Mouse (Mus musculus) forebrain, embryonic 13.5 days (tissue): ENCODE results near the gene Akr1b8. TPM values are rescaled to one million over a fixed set of nuclear protein-coding genes. Genes with fewer than 3 reads are reported as not detected.

Experiments used
- ATAC-seq: fragments of 200-750 bp; cut with Nextera tagmentation; 2 replicates; pipeline ENCODE4 v1.8.0; 2017
- H3K27ac ChIP-seq: fragments of 300-500 bp; sonication (generic); 2 replicates; pipeline ENCODE4 v1.5.1; 2015; ENCODE audit warnings: inconsistent platforms, mild to moderate bottlenecking, moderate library complexity
- H3K27me3 ChIP-seq: fragments of 300-500 bp; sonication (generic); 2 replicates; pipeline ENCODE4 v1.6.1; 2015; ENCODE audit warnings: mild to moderate bottlenecking, inconsistent platforms
- H3K36me3 ChIP-seq: fragments of 300-500 bp; sonication (generic); 2 replicates; pipeline ENCODE4 v1.6.1; 2015; ENCODE audit warnings: mild to moderate bottlenecking, inconsistent platforms; ENCODE audit not compliant: poor library complexity, severe bottlenecking
- H3K4me1 ChIP-seq: fragments of 300-500 bp; sonication (generic); 2 replicates; pipeline ENCODE4 v1.6.1; 2015; ENCODE audit warnings: inconsistent platforms
- H3K4me2 ChIP-seq: fragments of 300-500 bp; sonication (generic); 2 replicates; pipeline ENCODE4 v1.6.1; 2015; ENCODE audit warnings: inconsistent platforms, mild to moderate bottlenecking, moderate library complexity
- H3K4me3 ChIP-seq: fragments of 300-500 bp; sonication (generic); 2 replicates; pipeline ENCODE4 v1.5.1; 2015; ENCODE audit warnings: mild to moderate bottlenecking, inconsistent platforms
- H3K9ac ChIP-seq: fragments of 300-500 bp; sonication (generic); 2 replicates; pipeline ENCODE4 v1.6.1; 2015; ENCODE audit warnings: mild to moderate bottlenecking, inconsistent platforms
- H3K9me3 ChIP-seq: fragments of 300-500 bp; sonication (generic); replicated peaks from 2 replicates; pipeline ENCODE4 v1.6.1; 2016; ENCODE audit warnings: inconsistent platforms
- WGBS: fragments of 180-500 bp; shearing (Covaris S2); methylation state at CpG from one replicate; pipeline ENCODE4 v1.1.7; 2015; 5-methylcytosine and 5-hydroxymethylcytosine counted together
- polyA plus RNA-seq: library from polyadenylated mRNA; unstranded; fragments of >200 nt; fragmentation: Nextera tagmentation; extraction: Ambion mirVana; gene quantifications from 2 replicates; pipeline ENCODE4 v1.2.1, GENCODE M21; 2015

Gene Akr1b8
- polyA plus RNA-seq: 7.4 and 10.8 TPM in 2 replicates

DNA sequence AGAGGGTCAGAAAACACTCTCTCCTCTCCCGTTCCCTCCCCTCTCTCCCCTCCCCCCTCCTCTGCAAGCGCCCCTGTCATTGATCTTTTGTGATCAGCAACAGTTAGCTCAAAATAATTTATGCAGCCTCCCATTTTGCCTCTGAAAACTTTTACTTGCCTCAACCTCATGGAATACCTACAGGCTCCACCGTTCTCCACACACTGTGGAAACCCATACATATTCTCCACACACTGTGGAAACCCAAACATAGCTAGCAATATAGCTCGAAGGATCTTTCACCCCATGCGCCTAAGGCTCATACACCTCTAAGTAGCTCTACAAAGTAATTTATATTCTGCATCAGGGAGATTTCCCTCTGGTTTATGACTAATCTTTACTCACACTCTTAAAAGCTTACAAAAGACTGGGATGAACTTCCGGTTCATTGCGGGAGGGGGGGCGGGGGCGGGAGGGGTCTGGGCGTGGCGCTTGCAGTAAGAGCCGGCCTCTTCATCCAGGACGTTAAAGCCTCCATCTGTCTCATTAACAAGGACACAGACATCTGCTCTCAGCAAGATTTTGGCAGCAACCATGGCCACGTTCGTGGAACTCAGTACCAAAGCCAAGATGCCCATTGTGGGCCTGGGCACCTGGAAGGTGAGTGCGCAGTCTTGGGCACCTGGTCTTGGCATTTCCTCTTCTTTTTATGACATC, at the start of gene Akr1b8:
Akr1b8 (plus strand) TSS at position 462 of the 696 bp plus-strand sequence.
- ATAC-seq: peak; percentile 41; the same call in 1 of the 2 replicates
- WGBS: 13% methylated on average over 16 of the region's 16 CpGs

DNA sequence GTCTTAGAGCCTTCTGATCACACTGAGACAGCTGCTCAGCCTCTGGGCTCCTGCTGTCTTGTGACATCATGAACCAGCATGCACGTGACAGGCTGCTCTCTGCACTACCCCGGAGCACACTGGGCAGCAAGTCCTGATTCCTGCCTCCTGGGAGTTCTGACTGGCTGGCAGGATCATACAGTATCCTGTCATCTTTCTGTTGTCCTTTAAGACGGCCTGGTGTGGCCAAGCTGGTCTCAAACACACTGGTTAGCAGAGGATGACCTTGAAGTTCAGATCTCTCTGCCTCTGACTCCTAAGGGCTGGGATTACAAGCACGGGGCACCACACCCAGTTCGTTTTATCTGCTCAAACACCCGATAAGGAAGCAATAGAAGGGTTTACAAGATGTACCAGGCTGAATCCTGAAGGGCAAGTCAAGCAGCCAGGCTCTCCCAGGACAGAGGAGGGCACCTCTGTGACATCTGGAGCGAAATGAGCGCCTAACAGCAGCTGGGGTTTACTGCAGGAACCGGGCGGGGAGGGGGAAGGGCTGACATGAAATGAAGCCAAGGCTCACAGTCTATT, 49.2 kb upstream of the Akr1b8 start:
- no peak for ATAC-seq
- Histone ChIP-seq H3K4me2 (no peak overlapping the region), H3K27me3 (no peaks in the 10 kb centered on the region), H3K9me3 (no peaks in the 10 kb centered on the region), H3K36me3 (peaks cover 34% of the 10 kb centered on the region), H3K4me1 (no peaks in the 10 kb centered on the region), H3K27ac (no peak overlapping the region), H3K4me3 (no peak overlapping the region), H3K9ac (no peak overlapping the region)
- 84% methylated on average over 10 of the region's 10 CpGs for whole genome bisulfite sequencing

More for the DNA sequence above, at the start of gene Akr1b8:
- no peaks in the 10 kb centered on the region for H3K36me3 ChIP-seq
- H3K4me2 ChIP-seq: peak within 1 kb of the TSS; percentile 42
- H3K4me3 ChIP-seq: peak within 1 kb of the TSS; percentile 11; the same call in 1 of the 2 replicates
- peaks cover 8% of the 10 kb centered on the region; the same call in 1 of the 2 replicates for H3K4me1 ChIP-seq
- no peak within 1 kb of the TSS; the same call in 1 of the 2 replicates for H3K27ac ChIP-seq
- H3K9me3 ChIP-seq: no peaks in the 10 kb centered on the region
- H3K27me3 ChIP-seq: no peaks in the 10 kb centered on the region
- H3K9ac ChIP-seq: no peak within 1 kb of the TSS

DNA sequence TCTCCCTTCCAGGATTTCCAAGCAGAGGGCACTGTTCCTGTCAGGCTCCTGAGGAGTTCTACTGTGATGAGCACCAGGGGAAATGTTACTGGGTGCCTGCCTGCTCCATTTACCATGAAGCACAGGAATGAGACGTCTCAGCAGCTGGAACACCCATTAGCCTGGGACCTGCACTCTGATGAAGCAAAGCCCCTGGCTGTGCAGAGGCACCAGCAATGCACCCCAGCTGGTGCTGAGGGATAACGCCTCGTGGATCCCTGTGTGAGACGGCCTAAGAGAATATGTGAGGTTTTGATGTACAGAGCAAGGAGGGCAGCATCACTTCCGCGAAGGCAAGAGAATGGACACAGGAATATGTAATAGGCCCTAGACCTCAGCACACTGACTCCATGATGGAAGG, 47.1 kb upstream of the Akr1b8 start:
- Histone ChIP-seq H3K27me3 (no peaks in the 10 kb centered on the region), H3K4me2 (no peak overlapping the region), H3K9ac (no peak overlapping the region), H3K9me3 (no peaks in the 10 kb centered on the region), H3K36me3 (peaks cover 55% of the 10 kb centered on the region), H3K4me1 (no peaks in the 10 kb centered on the region), H3K4me3 (no peak overlapping the region), H3K27ac (no peak overlapping the region)
- 90% methylated on average over 6 of the region's 6 CpGs for WGBS
- no peak for ATAC-seq

DNA sequence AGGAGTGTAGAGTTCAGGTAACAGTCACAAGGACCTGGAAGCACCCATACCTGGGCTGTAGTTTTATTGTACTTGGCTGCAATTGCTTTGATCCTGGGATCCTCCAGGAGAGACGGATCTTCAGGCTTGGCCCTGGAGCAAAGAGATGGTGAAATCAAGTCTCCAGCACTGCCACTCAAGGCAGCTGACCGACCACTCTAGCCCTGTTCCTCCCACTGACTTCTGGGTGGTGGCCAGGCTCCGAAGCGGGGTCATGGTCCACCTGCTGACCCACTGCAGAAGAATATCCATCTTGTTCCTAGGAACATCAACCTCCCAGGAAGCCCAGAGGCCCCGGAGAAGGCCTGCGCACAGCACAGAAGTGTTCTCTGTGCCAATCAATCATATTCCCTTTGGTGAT, 44.4 kb upstream of the Akr1b8 start:
- ATAC-seq: no peak
- no peak overlapping the region for H3K4me2 ChIP-seq
- no peak overlapping the region for H3K27ac ChIP-seq
- H3K4me1 ChIP-seq: no peaks in the 10 kb centered on the region
- peaks cover 61% of the 10 kb centered on the region for H3K36me3 ChIP-seq
- no peaks in the 10 kb centered on the region for H3K9me3 ChIP-seq
- H3K4me3 ChIP-seq: no peak overlapping the region
- H3K27me3 ChIP-seq: no peaks in the 10 kb centered on the region
- H3K9ac ChIP-seq: no peak overlapping the region
- WGBS: 97% methylated on average over 6 of the region's 6 CpGs

DNA sequence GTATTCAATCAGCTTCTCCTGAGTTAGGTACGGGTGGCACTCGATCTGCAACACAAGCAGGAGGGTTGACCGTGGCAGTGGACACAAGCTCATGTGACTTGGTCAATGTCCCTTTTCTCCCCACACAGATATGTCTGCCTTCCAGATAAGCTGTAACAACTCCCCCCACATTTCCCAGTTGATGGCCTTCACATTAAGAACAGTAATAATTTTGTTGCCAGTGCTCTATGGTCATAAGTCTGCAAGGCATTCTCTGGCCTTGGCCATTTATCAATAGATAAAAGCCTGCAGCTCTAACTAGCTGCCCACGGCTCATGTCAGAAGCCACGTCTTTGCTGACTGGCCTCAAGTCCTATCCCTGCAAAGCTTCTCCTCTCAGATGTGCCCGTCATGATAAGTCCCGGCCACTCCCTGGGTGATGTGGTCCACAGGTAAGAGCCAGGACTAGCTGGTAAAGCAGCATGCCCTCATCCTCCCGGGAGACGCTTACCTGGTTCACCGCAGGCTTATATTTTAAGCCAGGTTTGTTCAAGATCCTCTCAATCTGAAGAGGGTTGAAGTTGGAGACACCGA, 43.8 kb upstream of the Akr1b8 start:
- H3K36me3 ChIP-seq: peaks cover 61% of the 10 kb centered on the region
- no peak overlapping the region for H3K4me3 ChIP-seq
- WGBS: 93% methylated on average over 11 of the region's 11 CpGs
- no peaks in the 10 kb centered on the region for H3K4me1 ChIP-seq
- no peaks in the 10 kb centered on the region for H3K9me3 ChIP-seq
- H3K9ac ChIP-seq: no peak overlapping the region
- no peak overlapping the region for H3K4me2 ChIP-seq
- H3K27me3 ChIP-seq: no peaks in the 10 kb centered on the region
- no peak overlapping the region for H3K27ac ChIP-seq
- ATAC-seq: no peak

DNA sequence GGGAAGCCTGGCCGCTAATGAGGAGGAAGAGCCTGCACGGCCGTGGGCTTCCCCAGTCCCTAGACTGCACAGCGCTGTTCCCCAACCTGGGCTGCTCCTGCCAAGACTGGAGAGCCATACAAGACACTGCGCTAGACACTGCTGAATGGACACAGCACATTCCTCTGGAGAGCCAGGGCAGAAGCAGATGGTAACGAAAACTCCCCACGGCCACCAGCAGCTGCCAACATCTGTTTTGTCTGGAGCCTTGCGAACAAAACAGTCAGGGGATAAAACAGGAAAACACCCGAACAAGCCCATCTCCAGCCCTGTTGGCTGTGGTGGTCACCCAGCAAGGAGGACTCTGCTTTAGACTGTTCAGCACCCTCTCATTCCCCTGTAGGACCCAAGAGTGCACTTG, 40.5 kb upstream of the Akr1b8 start:
- no peak for ATAC-seq
- H3K4me3 ChIP-seq: no peak overlapping the region
- H3K27me3 ChIP-seq: no peaks in the 10 kb centered on the region
- H3K4me1 ChIP-seq: peaks cover 18% of the 10 kb centered on the region
- H3K27ac ChIP-seq: no peak overlapping the region
- no peak overlapping the region for H3K9ac ChIP-seq
- H3K9me3 ChIP-seq: no peaks in the 10 kb centered on the region
- 79% methylated on average over 9 of the region's 9 CpGs for WGBS
- no peak overlapping the region for H3K4me2 ChIP-seq
- H3K36me3 ChIP-seq: peaks cover 41% of the 10 kb centered on the region

DNA sequence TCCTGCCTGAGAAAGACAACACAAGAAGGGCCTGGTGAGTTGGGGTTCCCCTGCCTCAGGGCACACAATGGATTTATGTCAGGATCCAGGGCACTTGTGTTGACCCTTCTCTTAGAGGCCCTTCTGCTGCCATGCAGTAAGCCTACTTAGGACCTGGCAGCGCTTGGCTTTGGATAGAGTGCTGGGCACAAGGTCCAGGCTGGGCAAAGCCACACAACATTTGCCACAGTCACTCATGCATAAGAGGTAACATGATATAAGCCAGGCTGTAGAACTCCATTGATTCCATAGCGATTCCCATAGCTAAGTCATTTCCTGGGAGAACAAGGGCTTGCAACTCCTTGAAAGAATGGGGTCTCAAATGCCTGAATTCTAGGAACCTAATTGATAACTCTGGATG, 40.0 kb upstream of the Akr1b8 start:
- WGBS: 90% methylated on average over 2 of the region's 2 CpGs
- Histone ChIP-seq H3K9me3 (no peaks in the 10 kb centered on the region), H3K4me3 (no peak overlapping the region), H3K4me2 (no peak overlapping the region), H3K27ac (no peak overlapping the region), H3K36me3 (peaks cover 35% of the 10 kb centered on the region), H3K4me1 (peaks cover 18% of the 10 kb centered on the region), H3K9ac (no peak overlapping the region), H3K27me3 (no peaks in the 10 kb centered on the region; the same call in 1 of the 2 replicates)
- ATAC-seq: no peak

DNA sequence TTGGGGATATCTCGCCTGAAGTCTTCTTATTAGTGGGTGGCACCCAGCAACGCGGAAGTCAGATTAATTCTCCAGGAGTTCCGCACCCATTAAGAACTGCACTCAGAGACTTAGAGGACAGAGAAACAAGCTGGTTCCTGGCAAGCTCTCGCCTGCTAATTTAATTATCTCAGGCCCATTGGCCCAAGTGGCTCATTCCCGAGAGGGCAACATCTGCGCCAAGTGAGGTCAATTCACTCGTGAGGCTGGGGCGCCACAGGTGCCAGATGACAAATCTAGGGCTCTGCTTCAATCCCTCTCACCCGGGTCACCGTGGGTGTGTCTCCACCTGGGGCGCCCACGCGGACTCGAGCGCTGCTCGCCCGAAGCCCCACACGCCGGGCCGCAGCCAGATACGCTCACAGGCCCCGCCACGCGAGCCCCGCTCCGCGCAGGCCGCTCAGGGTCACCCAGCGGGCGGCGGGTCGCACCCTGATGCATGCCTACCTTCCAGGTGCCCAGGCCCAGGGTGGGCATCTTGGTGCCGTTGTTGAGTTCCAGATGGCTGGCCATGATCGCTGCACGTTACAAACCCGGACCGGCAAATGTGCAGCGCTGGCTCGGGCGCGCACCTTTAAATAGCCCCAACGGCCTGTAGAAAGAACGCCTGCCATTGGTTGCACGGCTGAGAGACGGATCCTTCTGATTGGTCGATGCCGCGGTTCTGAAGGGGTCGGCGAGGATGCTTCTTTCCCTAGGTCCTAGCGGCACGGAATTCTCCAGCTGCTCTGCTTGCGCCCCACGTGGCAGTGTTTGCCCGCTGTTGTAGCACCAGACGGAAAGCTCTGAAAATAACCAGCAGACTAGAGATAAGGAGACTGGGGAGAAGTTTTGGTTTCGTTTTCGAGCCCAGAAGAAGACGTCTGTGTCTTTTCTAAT, 36.8 kb upstream of the Akr1b8 start, which contains the start of gene Akr1b3:
Akr1b3 (minus strand) TSS at position 625 of the 918 bp plus-strand sequence.
- no peaks in the 10 kb centered on the region; the same call in 1 of the 2 replicates for H3K27me3 ChIP-seq
- peak within 1 kb of the TSS; percentile 90 for H3K4me2 ChIP-seq
- ATAC-seq: peak; percentile 100
- peak within 1 kb of the TSS; percentile 63 for H3K4me3 ChIP-seq
- H3K36me3 ChIP-seq: peaks cover 3% of the 10 kb centered on the region; the same call in 1 of the 2 replicates
- H3K4me1 ChIP-seq: peaks cover 18% of the 10 kb centered on the region
- WGBS: under 1% methylated on average over 60 of the region's 60 CpGs
- no peaks in the 10 kb centered on the region for H3K9me3 ChIP-seq
- H3K27ac ChIP-seq: no peak within 1 kb of the TSS
- peak within 1 kb of the TSS; percentile 71 for H3K9ac ChIP-seq

DNA sequence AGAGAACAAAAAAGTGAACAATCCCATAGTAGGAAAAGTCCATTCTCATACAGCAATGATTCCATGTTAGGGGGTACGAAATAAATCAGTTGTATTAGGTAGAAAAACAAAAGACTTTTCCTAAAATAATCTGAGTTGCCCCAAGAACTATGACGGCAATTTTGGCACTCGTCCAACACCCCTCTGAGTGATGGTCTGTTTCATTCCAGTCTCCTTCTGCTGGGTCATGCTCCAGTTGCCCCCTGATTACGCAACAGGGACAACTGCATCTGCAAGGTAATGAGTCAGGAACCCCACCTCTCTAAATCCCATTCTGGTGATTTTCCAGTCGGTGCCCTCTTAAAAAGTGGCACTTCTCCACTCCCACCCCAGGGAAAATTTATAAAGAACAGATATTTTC, 35.7 kb upstream of the Akr1b8 start:
- 69% methylated on average over 5 of the region's 5 CpGs for WGBS

DNA sequence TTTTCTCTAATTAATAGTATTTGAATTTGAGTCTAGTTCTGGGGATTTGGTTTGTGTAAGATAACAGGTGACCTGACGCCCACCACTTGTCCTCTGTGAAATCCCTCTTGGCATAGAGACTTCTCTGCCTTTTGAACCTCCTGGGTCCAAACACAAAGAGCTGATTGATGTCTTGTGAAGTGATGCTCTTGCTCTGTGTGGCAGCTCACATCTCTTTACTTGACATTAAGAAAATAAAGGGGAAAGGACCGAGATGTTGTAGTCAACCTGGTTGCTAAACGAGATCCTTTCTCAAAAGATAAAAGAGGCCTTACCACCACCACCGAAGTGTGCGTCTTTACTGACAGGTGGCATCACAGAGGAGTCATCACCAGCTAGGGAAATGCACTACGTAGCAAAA, 35.3 kb upstream of the Akr1b8 start:
- Histone ChIP-seq H3K4me2 (no peak overlapping the region), H3K27me3 (no peaks in the 10 kb centered on the region; the same call in 1 of the 2 replicates), H3K27ac (no peak overlapping the region), H3K9ac (no peak overlapping the region), H3K36me3 (no peaks in the 10 kb centered on the region), H3K4me3 (no peak overlapping the region), H3K9me3 (no peaks in the 10 kb centered on the region), H3K4me1 (peaks cover 18% of the 10 kb centered on the region)
- 81% methylated on average over 6 of the region's 6 CpGs for WGBS
- no peak for ATAC-seq

More for the DNA sequence above, 35.7 kb upstream of the Akr1b8 start:
- peaks cover 18% of the 10 kb centered on the region for H3K4me1 ChIP-seq
- no peak overlapping the region for H3K27ac ChIP-seq
- no peak for ATAC-seq
- H3K4me3 ChIP-seq: no peak overlapping the region
- no peaks in the 10 kb centered on the region; the same call in 1 of the 2 replicates for H3K27me3 ChIP-seq
- H3K36me3 ChIP-seq: no peaks in the 10 kb centered on the region
- no peak overlapping the region for H3K9ac ChIP-seq
- H3K4me2 ChIP-seq: no peak overlapping the region
- no peaks in the 10 kb centered on the region for H3K9me3 ChIP-seq

DNA sequence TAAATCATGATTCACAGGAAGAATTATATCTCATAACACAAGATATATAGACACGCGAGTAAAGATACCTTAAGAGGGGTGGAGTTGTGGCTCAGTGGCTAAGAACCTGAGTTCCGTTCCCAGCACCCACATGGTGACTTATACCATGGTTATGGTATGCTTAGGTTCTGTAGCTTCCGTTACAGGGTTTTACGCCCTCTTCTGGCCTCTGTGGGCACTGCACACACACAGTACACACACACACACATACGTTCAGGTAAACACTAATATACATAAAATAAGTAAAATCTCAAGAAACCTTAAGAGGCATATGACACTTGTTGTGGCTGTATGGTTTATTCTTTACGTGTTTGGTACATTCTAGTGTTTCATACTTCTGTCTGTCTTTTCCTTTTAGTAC, 31.8 kb upstream of the Akr1b8 start:
- no peak for ATAC-seq
- H3K36me3 ChIP-seq: no peaks in the 10 kb centered on the region
- H3K9ac ChIP-seq: no peak overlapping the region
- no peaks in the 10 kb centered on the region for H3K9me3 ChIP-seq
- H3K4me1 ChIP-seq: 0 out of 2 replicates have a peak, but pooled peaks cover 5% of the 10 kb centered on the region
- no peak overlapping the region for H3K4me3 ChIP-seq
- H3K4me2 ChIP-seq: no peak overlapping the region
- WGBS: 95% methylated on average over 7 of the region's 7 CpGs
- no peak overlapping the region for H3K27ac ChIP-seq
- no peaks in the 10 kb centered on the region; the same call in 1 of the 2 replicates for H3K27me3 ChIP-seq
